Mouse (Mus musculus): Measurements from ENCODE around the gene Kdm4d.

GRCm38 (mm10) chr9:14544034-14544757, 43.9 kb upstream of the Kdm4d start:
- TF ChIP-seq CTCF (IDR thresholded peaks at IDR 0.05; ENCODE audit: borderline replicate concordance, insufficient read depth, low read depth, low read length) (no peak), POLR2A (IDR thresholded peaks at IDR 0.05; ENCODE audit: borderline replicate concordance, insufficient read depth, low read length) (no peak)

All from cerebellum, adult 2 months (tissue).